Mouse (Mus musculus) lung, postnatal 0 days (tissue): ENCODE measurements around the gene Tbc1d10a.

ENCODE experiments used
- CTCF ChIP-seq: IDR thresholded peaks from 2 replicates; pipeline ENCODE4 v1.5.1; 2016; ENCODE audit warnings: antibody characterized with exemption, mild to moderate bottlenecking
- EP300 ChIP-seq: IDR thresholded peaks from 2 replicates; pipeline ENCODE4 v1.6.1; 2016; ENCODE audit warnings: antibody characterized with exemption, mild to moderate bottlenecking, control low read depth

DNA sequence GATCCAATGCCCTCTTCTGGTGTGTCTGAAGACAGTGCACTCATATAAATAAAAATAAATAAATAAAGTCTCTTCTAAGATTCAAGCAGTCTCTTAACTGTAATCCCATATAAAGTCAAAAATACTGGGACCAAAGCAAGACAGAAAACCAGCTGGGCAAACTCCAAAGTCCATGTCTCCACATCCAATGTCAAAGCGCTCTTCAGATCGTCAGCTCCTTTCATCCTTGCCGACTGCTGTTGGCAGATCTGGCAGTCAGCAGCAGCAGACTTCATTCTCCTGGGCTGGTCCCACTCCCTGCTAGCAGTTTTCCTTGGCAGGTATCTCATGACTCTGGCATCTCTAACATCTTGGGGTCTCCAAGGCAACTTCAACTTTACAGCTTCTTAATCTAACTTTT, 27.9 kb upstream of the Tbc1d10a start:
- TF ChIP-seq CTCF (no peak), EP300 (no peak)
